Mouse (Mus musculus): ENCODE measurements around the gene Wwc2.

DNA sequence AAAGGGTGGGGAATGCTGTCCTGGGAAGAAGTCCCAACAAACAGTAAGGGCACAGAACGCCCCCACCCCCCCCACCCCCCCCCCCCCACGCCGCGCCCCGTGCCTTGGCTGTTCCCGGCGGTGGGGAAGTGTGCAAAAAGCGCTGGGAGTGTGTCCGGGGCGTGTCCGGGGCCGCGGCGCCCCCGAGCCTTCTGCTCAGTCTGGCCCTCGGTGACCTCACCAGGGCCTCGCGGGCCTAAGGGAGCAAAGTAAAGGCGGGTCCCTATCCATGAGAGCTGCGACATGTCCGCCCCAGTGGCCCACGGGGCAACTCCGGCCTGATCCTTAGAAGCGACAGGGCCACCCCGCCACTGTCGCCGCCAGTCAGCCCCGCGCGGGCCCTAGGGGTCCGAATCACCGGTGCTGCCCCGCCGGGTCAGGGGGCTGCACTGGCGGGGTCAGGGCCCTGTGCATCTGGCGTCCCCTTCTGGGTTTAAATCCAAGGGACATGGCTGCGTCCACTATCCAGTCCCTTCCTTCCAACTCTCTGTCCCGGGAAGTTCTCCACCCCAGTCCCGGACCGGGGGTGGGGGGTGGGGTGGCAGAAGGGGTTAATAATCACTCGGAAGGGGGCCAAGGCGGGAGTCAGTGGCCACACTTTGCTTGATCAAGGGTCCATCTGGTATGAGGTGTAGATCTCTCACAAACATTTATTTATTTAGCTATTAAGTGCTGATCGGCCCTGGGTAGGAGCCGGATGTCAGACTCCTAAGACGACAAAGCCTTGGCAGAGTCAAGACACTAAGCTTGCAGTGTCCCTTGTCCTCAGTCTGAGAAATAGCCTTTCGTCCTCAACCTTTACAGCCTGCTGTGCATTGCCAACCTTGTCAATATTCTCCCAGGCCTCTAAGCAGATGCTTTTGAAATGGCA is at the start of gene Wwc2:
- TF ChIP-seq POLR2A (IDR thresholded peaks at IDR 0.05; ENCODE audit: borderline replicate concordance, low read depth, low read length), result no peak
- no peak for TF ChIP-seq CTCF (IDR thresholded peaks at IDR 0.05; ENCODE audit: low read depth, low read length)
